Mouse (Mus musculus): ENCODE measurements around the gene Cfap298. TPM values are rescaled to one million over a fixed set of nuclear protein-coding genes. Genes with fewer than 3 reads are reported as not detected.

Gene Cfap298
- polyA plus RNA-seq (2015; fragmentation: Nextera tagmentation; extraction: Ambion mirVana), result 16.1 and 16.6 TPM in 2 replicates

DNA sequence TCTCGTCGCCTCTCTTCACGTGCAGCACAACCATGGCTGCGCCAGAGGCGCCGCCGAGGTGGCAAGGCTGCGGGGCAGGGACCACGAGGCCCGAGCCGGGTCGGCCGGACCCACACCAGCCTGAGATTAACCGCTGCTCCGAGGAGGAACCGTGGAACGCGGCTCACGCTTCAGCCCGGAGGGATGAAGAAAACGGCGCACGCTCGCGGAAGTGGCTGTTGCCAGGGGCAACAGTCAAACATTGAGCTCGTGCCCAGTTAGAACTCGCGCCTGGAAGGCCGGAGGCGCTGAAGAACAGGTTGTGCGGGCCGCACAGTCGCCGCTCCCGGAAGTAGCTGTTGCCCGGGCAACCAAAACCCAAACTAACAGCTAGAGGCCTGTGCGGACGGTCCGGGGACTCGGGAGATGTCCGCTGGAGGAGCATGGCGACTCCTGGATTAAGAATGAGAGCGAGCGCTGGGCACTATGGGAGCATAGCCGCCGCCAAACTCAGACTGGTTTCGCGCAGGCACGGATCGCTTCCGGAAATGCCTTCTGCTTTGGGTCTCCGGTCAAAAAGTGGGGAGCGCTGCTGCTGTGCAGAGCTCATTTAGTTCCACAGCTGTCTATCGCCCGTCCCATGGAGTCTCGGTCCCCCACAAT, at the start of gene Cfap298:
TSS of gene Cfap298 (minus strand) at position 428 of the 642 bp plus-strand sequence.
- Histone ChIP-seq H3K4me1 (ENCODE audit: control insufficient read depth, low read depth, low read length) (peaks cover 2% of the 10 kb centered on the region), H3K27me3 (ENCODE audit: control insufficient read depth, insufficient read depth, low read depth, low read length) (no peaks in the 10 kb centered on the region), H3K9ac (ENCODE audit: low read depth, low read length) (peak within 1 kb of the TSS; percentile 85), H3K27ac (ENCODE audit: low read length) (peak within 1 kb of the TSS; percentile 69), H3K4me2 (ENCODE audit: low read depth, low read length) (peak within 1 kb of the TSS; percentile 96), H3K36me3 (ENCODE audit: control insufficient read depth, insufficient read depth) (peaks cover 13% of the 10 kb centered on the region), H3K4me3 (ENCODE audit: low read depth, low read length) (peak within 1 kb of the TSS; percentile 90), H3K9me3 (replicated peaks; ENCODE audit: control insufficient read depth, low read length) (no peaks in the 10 kb centered on the region)
- peak; percentile 95 for ATAC-seq (ENCODE audit: low read depth)
- WGBS (ENCODE audit: insufficient replicate concordance), result under 1% methylated on average over 56 of the region's 56 CpGs

DNA sequence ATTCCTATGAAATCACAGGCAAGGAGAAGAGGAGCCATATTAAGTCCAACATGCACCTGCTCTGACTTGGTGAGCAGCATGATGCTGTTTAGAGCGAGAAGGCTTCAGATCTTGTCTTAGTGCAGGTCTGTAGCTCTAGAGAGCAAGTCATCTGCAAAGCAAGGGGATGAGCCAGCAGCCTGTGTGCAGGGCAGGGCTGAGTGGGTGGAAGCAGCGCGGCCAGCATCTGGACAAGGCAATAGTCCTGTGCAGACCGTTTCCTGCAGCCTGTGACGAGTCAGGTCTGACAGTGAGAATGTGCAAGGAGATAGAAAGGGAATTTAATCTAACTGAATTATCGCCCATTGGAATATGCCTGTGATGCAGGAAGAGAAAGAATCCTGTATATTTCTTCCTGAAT, 36.1 kb upstream of the Cfap298 start:
- Histone ChIP-seq H3K4me1 (ENCODE audit: control insufficient read depth, low read depth, low read length) (peaks cover 2% of the 10 kb centered on the region; the same call in 1 of the 2 replicates), H3K4me2 (ENCODE audit: low read depth, low read length) (no peak overlapping the region), H3K36me3 (ENCODE audit: control insufficient read depth, insufficient read depth) (peaks cover 39% of the 10 kb centered on the region), H3K9me3 (replicated peaks; ENCODE audit: control insufficient read depth, low read length) (no peaks in the 10 kb centered on the region), H3K9ac (ENCODE audit: low read depth, low read length) (no peak overlapping the region), H3K27me3 (ENCODE audit: control insufficient read depth, insufficient read depth, low read depth, low read length) (no peaks in the 10 kb centered on the region), H3K27ac (ENCODE audit: low read length) (no peak overlapping the region), H3K4me3 (ENCODE audit: low read depth, low read length) (no peak overlapping the region)
- WGBS (ENCODE audit: insufficient replicate concordance), result 85% methylated on average over 6 of the region's 6 CpGs
- no peak for ATAC-seq (ENCODE audit: low read depth)

GRCm38 (mm10) chr16:90966241-90966640, 31.3 kb upstream of the Cfap298 start:
- no peak for ATAC-seq (ENCODE audit: low read depth)
- no peak overlapping the region for H3K4me2 ChIP-seq (ENCODE audit: low read depth, low read length)
- no peak overlapping the region for H3K27ac ChIP-seq (ENCODE audit: low read length)
- H3K9me3 ChIP-seq (replicated peaks; ENCODE audit: control insufficient read depth, low read length), result no peaks in the 10 kb centered on the region
- H3K36me3 ChIP-seq (ENCODE audit: control insufficient read depth, insufficient read depth), result peaks cover 40% of the 10 kb centered on the region
- 83% methylated on average over 4 of the region's 4 CpGs for WGBS (ENCODE audit: insufficient replicate concordance)
- no peak overlapping the region for H3K9ac ChIP-seq (ENCODE audit: low read depth, low read length)
- no peaks in the 10 kb centered on the region for H3K27me3 ChIP-seq (ENCODE audit: control insufficient read depth, insufficient read depth, low read depth, low read length)
- H3K4me1 ChIP-seq (ENCODE audit: control insufficient read depth, low read depth, low read length), result peaks cover 27% of the 10 kb centered on the region
- no peak overlapping the region for H3K4me3 ChIP-seq (ENCODE audit: low read depth, low read length)

GRCm38 (mm10) chr16:90964302-90964701, 29.4 kb upstream of the Cfap298 start:
- Histone ChIP-seq H3K9me3 (replicated peaks; ENCODE audit: control insufficient read depth, low read length) (no peaks in the 10 kb centered on the region), H3K4me3 (ENCODE audit: low read depth, low read length) (0 out of 2 replicates have a peak overlapping the region, but pooled peaks have one; percentile 7), H3K9ac (ENCODE audit: low read depth, low read length) (no peak overlapping the region), H3K27ac (ENCODE audit: low read length) (peak overlapping the region; percentile 87), H3K4me2 (ENCODE audit: low read depth, low read length) (peak overlapping the region; percentile 31), H3K36me3 (ENCODE audit: control insufficient read depth, insufficient read depth) (peaks cover 47% of the 10 kb centered on the region), H3K4me1 (ENCODE audit: control insufficient read depth, low read depth, low read length) (peaks cover 27% of the 10 kb centered on the region), H3K27me3 (ENCODE audit: control insufficient read depth, insufficient read depth, low read depth, low read length) (no peaks in the 10 kb centered on the region)
- 31% methylated on average over 10 of the region's 10 CpGs for WGBS (ENCODE audit: insufficient replicate concordance)
- ATAC-seq (ENCODE audit: low read depth), result peak; percentile 99

GRCm38 (mm10) chr16:90963866-90964265, 29.0 kb upstream of the Cfap298 start:
- Histone ChIP-seq H3K4me1 (ENCODE audit: control insufficient read depth, low read depth, low read length) (peaks cover 27% of the 10 kb centered on the region), H3K27me3 (ENCODE audit: control insufficient read depth, insufficient read depth, low read depth, low read length) (no peaks in the 10 kb centered on the region), H3K9ac (ENCODE audit: low read depth, low read length) (no peak overlapping the region), H3K4me2 (ENCODE audit: low read depth, low read length) (peak overlapping the region; percentile 31), H3K36me3 (ENCODE audit: control insufficient read depth, insufficient read depth) (peaks cover 43% of the 10 kb centered on the region), H3K27ac (ENCODE audit: low read length) (peak overlapping the region; percentile 39), H3K4me3 (ENCODE audit: low read depth, low read length) (no peak overlapping the region), H3K9me3 (replicated peaks; ENCODE audit: control insufficient read depth, low read length) (no peaks in the 10 kb centered on the region)
- WGBS (ENCODE audit: insufficient replicate concordance), result 55% methylated on average over 10 of the region's 10 CpGs
- peak; percentile 53 for ATAC-seq (ENCODE audit: low read depth)

GRCm38 (mm10) chr16:90963231-90963630, 28.3 kb upstream of the Cfap298 start:
- H3K27ac ChIP-seq (ENCODE audit: low read length), result no peak overlapping the region
- no peak for ATAC-seq (ENCODE audit: low read depth)
- peaks cover 27% of the 10 kb centered on the region for H3K4me1 ChIP-seq (ENCODE audit: control insufficient read depth, low read depth, low read length)
- H3K9me3 ChIP-seq (replicated peaks; ENCODE audit: control insufficient read depth, low read length), result no peaks in the 10 kb centered on the region
- H3K36me3 ChIP-seq (ENCODE audit: control insufficient read depth, insufficient read depth), result peaks cover 39% of the 10 kb centered on the region
- H3K4me3 ChIP-seq (ENCODE audit: low read depth, low read length), result no peak overlapping the region
- no peaks in the 10 kb centered on the region for H3K27me3 ChIP-seq (ENCODE audit: control insufficient read depth, insufficient read depth, low read depth, low read length)
- 76% methylated on average over 4 of the region's 4 CpGs for WGBS (ENCODE audit: insufficient replicate concordance)
- H3K9ac ChIP-seq (ENCODE audit: low read depth, low read length), result no peak overlapping the region
- H3K4me2 ChIP-seq (ENCODE audit: low read depth, low read length), result no peak overlapping the region

DNA sequence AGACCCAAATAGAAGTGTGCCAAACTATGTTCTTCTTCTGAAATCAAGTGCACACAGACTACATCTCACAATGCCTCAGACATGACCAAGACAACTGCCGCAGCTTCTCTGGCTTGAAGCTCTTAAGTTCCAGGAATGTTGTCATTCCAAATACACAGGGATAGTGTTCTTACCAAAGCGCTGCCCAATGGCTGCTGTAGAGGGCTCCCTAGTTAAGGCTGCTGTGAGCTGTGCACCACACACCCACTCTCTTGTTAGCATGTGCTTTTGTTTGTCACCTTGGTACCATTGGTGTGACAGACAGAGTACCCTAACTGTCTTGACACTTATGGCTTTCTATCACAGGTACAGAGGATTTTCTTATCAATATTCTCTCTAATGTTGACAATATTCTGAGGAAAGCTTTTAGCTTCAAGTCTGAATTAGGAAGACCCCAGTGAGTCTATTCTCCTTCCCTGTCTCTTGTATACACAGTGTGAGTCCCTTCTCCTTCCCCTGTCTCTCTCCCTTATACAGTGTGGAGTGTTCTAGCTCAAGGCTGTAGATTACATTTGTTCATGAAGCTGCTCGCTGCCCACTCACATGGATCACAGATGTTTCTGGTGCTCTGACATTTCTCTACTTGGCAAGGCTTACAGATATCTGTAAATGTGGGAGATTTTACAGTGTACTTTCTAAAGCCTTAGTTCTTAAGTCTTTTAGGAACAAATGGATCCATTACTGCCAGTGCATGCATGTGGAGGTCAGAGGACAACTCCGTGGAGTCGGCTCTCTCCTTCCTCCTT, 23.6 kb upstream of the Cfap298 start:
- H3K36me3 ChIP-seq (ENCODE audit: control insufficient read depth, insufficient read depth), result peaks cover 46% of the 10 kb centered on the region
- H3K4me2 ChIP-seq (ENCODE audit: low read depth, low read length), result no peak overlapping the region
- no peak overlapping the region for H3K4me3 ChIP-seq (ENCODE audit: low read depth, low read length)
- ATAC-seq (ENCODE audit: low read depth), result no peak
- H3K9ac ChIP-seq (ENCODE audit: low read depth, low read length), result no peak overlapping the region
- no peak overlapping the region for H3K27ac ChIP-seq (ENCODE audit: low read length)
- WGBS (ENCODE audit: insufficient replicate concordance), result 90% methylated on average over 5 of the region's 5 CpGs
- no peaks in the 10 kb centered on the region for H3K9me3 ChIP-seq (replicated peaks; ENCODE audit: control insufficient read depth, low read length)
- H3K4me1 ChIP-seq (ENCODE audit: control insufficient read depth, low read depth, low read length), result peaks cover 8% of the 10 kb centered on the region
- H3K27me3 ChIP-seq (ENCODE audit: control insufficient read depth, insufficient read depth, low read depth, low read length), result no peaks in the 10 kb centered on the region

DNA sequence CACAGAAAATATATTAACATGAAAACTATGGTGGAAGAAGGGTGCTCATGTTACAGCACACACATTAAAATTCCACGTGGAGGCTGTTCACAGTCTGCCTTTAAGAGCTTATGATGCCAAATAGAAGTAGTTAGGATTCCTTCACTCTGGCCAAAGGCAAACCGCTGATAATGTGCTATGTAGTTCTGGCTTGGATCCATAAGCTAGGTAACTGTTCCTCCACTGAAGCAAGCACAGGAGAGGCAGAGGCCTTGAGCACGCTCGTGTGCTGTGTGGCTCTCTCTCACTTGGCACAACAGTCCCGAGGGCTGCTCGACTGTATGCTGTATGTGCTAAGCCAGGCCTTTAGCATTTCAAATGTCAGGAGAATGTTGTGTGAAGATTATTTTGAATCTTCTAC, 20.6 kb upstream of the Cfap298 start:
- H3K9ac ChIP-seq (ENCODE audit: low read depth, low read length), result no peak overlapping the region
- 85% methylated on average over 6 of the region's 6 CpGs for WGBS (ENCODE audit: insufficient replicate concordance)
- H3K9me3 ChIP-seq (replicated peaks; ENCODE audit: control insufficient read depth, low read length), result no peaks in the 10 kb centered on the region
- no peak overlapping the region for H3K4me3 ChIP-seq (ENCODE audit: low read depth, low read length)
- H3K27me3 ChIP-seq (ENCODE audit: control insufficient read depth, insufficient read depth, low read depth, low read length), result no peaks in the 10 kb centered on the region
- no peaks in the 10 kb centered on the region for H3K4me1 ChIP-seq (ENCODE audit: control insufficient read depth, low read depth, low read length)
- no peak for ATAC-seq (ENCODE audit: low read depth)
- no peak overlapping the region for H3K27ac ChIP-seq (ENCODE audit: low read length)
- no peak overlapping the region for H3K4me2 ChIP-seq (ENCODE audit: low read depth, low read length)
- peaks cover 41% of the 10 kb centered on the region for H3K36me3 ChIP-seq (ENCODE audit: control insufficient read depth, insufficient read depth)

DNA sequence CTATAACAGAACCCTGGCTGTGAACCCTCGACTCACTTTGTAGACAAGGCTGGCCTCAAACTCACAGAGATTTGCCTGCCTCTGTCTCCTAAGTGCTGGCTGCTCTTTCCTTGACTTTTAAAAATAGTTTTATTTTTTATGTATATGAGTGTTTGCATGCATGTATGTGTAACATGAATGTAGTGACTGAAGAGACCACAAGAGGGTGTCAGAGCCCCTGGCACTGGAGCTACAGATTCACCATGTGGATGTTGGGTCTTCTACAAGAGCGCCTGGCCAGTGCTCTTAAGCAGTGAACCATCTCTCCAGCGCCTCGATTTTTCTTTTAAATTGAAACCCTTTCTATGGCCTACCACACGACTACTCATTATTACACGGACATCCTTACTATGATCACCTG, 18.9 kb upstream of the Cfap298 start:
- peaks cover 36% of the 10 kb centered on the region for H3K36me3 ChIP-seq (ENCODE audit: control insufficient read depth, insufficient read depth)
- no peaks in the 10 kb centered on the region for H3K4me1 ChIP-seq (ENCODE audit: control insufficient read depth, low read depth, low read length)
- H3K27ac ChIP-seq (ENCODE audit: low read length), result no peak overlapping the region
- ATAC-seq (ENCODE audit: low read depth), result no peak
- H3K9me3 ChIP-seq (replicated peaks; ENCODE audit: control insufficient read depth, low read length), result no peaks in the 10 kb centered on the region
- WGBS (ENCODE audit: insufficient replicate concordance), result 83% methylated on average over 6 of the region's 6 CpGs
- no peak overlapping the region for H3K4me2 ChIP-seq (ENCODE audit: low read depth, low read length)
- H3K9ac ChIP-seq (ENCODE audit: low read depth, low read length), result no peak overlapping the region
- H3K4me3 ChIP-seq (ENCODE audit: low read depth, low read length), result no peak overlapping the region
- no peaks in the 10 kb centered on the region for H3K27me3 ChIP-seq (ENCODE audit: control insufficient read depth, insufficient read depth, low read depth, low read length)
